Mouse (Mus musculus) ES-Bruce4 (cell line): Measurements from ENCODE around the gene Dbn1. TPM values are rescaled to one million over a fixed set of nuclear protein-coding genes. Genes with fewer than 3 reads are reported as not detected.

ENCODE experiments used
- H3K27ac ChIP-seq: 2 replicates; pipeline ENCODE4 v1.5.1; 2012; ENCODE audit warnings: low read length, inconsistent platforms; ENCODE audit not compliant: insufficient read depth
- H3K27me3 ChIP-seq: 2 replicates; pipeline ENCODE4 v1.6.1; 2012; ENCODE audit warnings: mild to moderate bottlenecking, low read length, inconsistent platforms; ENCODE audit not compliant: control insufficient read depth, poor library complexity, insufficient read depth, severe bottlenecking
- H3K36me3 ChIP-seq: 2 replicates; pipeline ENCODE4 v1.6.1; 2012; ENCODE audit warnings: inconsistent platforms, mild to moderate bottlenecking, low read length, moderate library complexity; ENCODE audit not compliant: control insufficient read depth, poor library complexity, insufficient read depth, severe bottlenecking
- H3K4me1 ChIP-seq: one replicate; pipeline ENCODE4 v1.8.1; 2011; ENCODE audit warnings: low read length; ENCODE audit not compliant: control insufficient read depth, insufficient read depth
- H3K4me3 ChIP-seq: 2 replicates; pipeline ENCODE4 v1.5.1; 2011; ENCODE audit warnings: low read depth, mild to moderate bottlenecking, low read length
- H3K9ac ChIP-seq: 2 replicates; pipeline ENCODE4 v1.6.1; 2012; ENCODE audit warnings: low read depth, mild to moderate bottlenecking, inconsistent platforms; ENCODE audit not compliant: poor library complexity, severe bottlenecking
- H3K9me3 ChIP-seq: replicated peaks from 2 replicates; pipeline ENCODE4 v1.6.1; 2012; ENCODE audit warnings: mild to moderate bottlenecking, low read length, inconsistent platforms; ENCODE audit not compliant: control insufficient read depth, poor library complexity, insufficient read depth, severe bottlenecking
- CTCF ChIP-seq: IDR thresholded peaks from one replicate; pipeline ENCODE4 v1.8.1; 2011; ENCODE audit warnings: low read depth, low read length
- EP300 ChIP-seq: IDR thresholded peaks from 2 replicates; pipeline ENCODE4 v1.6.1; 2011; ENCODE audit warnings: low read depth, low read length; ENCODE audit not compliant: insufficient read depth
- POLR2A ChIP-seq: IDR thresholded peaks from one replicate; pipeline ENCODE4 v1.8.1; 2011; ENCODE audit warnings: low read length; ENCODE audit not compliant: insufficient read depth
- polyA plus RNA-seq: library from polyadenylated mRNA; stranded (reverse); fragments of >200 nt; gene quantifications from 2 replicates; pipeline ENCODE4 v1.2.4, GENCODE M21; 2011; ENCODE audit warnings: low read depth; ENCODE audit not compliant: missing spikeins, insufficient read depth, insufficient read length

Dbn1 gene
- polyA plus RNA-seq, 1 experiment: 43.6 TPM

DNA sequence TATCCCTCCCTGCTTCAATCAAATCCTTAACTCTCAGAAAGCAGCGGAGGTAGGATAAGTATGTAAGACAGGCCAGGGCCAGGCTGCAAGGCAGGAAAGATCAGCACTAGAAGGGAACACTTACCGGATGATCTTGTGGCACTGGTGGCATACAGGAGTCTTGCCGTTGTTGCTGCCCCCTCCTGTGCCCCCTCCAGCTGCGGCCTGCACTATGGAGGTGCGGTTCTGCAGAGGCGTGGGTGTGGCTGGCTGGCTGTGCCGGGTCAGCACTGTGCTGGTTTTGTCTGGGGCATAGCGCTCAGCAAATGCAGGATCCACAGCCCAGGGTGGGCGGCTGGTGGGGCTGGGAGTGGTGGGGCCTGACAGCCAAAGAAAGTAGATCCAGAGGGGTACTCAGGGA, 17.9 kb upstream of the Dbn1 start:
- no peaks in the 10 kb centered on the region for H3K9me3 ChIP-seq
- no peak overlapping the region for H3K4me3 ChIP-seq
- H3K36me3 ChIP-seq: peaks cover 27% of the 10 kb centered on the region
- H3K4me1 ChIP-seq: no peaks in the 10 kb centered on the region
- TF ChIP-seq EP300: no peak
- TF ChIP-seq POLR2A: no peak
- no peak for TF ChIP-seq CTCF
- H3K9ac ChIP-seq: no peak overlapping the region
- H3K27me3 ChIP-seq: no peaks in the 10 kb centered on the region
- no peak overlapping the region for H3K27ac ChIP-seq

GRCm38 (mm10) chr13:55504390-55504789, 16.5 kb upstream of the Dbn1 start:
- Histone ChIP-seq H3K27ac (no peak overlapping the region), H3K4me1 (no peaks in the 10 kb centered on the region), H3K27me3 (no peaks in the 10 kb centered on the region), H3K4me3 (no peak overlapping the region), H3K9ac (no peak overlapping the region), H3K9me3 (no peaks in the 10 kb centered on the region), H3K36me3 (peaks cover 27% of the 10 kb centered on the region)
- TF ChIP-seq CTCF: no peak
- TF ChIP-seq EP300: no peak
- no peak for TF ChIP-seq POLR2A

GRCm38 (mm10) chr13:55502405-55502804, 14.5 kb upstream of the Dbn1 start:
- Histone ChIP-seq H3K9ac (no peak overlapping the region), H3K4me1 (no peaks in the 10 kb centered on the region), H3K36me3 (peaks cover 27% of the 10 kb centered on the region), H3K9me3 (no peaks in the 10 kb centered on the region), H3K4me3 (no peak overlapping the region), H3K27me3 (no peaks in the 10 kb centered on the region), H3K27ac (no peak overlapping the region)
- no peak for TF ChIP-seq POLR2A
- no peak for TF ChIP-seq EP300
- TF ChIP-seq CTCF: no peak

GRCm38 (mm10) chr13:55500575-55500974, 12.7 kb upstream of the Dbn1 start:
- Histone ChIP-seq H3K36me3 (peaks cover 20% of the 10 kb centered on the region), H3K4me3 (no peak overlapping the region), H3K27ac (no peak overlapping the region), H3K4me1 (no peaks in the 10 kb centered on the region), H3K9me3 (no peaks in the 10 kb centered on the region), H3K9ac (no peak overlapping the region), H3K27me3 (no peaks in the 10 kb centered on the region)
- TF ChIP-seq POLR2A: no peak
- TF ChIP-seq EP300: no peak
- TF ChIP-seq CTCF: no peak

DNA sequence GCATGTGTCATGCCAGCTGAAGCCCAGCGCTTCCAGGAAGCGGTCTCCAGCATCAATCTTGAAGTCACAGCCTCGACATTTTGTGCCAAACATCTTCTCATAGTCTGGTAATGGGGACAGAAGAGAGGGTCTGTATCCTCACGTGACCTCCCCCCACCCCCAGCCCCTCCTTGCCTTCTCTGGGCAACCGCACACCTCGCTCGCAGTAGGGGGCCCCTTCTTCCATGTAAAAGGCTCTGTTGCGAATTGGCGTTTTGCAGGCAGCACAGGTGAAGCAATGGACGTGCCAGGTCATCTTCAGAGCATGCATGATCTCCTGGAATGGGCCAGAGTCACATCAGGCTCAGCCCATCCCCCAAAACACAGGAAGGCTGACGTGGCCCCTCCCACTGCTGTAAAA, 11.0 kb upstream of the Dbn1 start:
- Histone ChIP-seq H3K27ac (no peak overlapping the region), H3K36me3 (peaks cover 13% of the 10 kb centered on the region), H3K9me3 (no peaks in the 10 kb centered on the region), H3K4me3 (no peak overlapping the region), H3K27me3 (no peaks in the 10 kb centered on the region), H3K9ac (no peak overlapping the region), H3K4me1 (no peaks in the 10 kb centered on the region)
- no peak for TF ChIP-seq POLR2A
- no peak for TF ChIP-seq CTCF
- no peak for TF ChIP-seq EP300

GRCm38 (mm10) chr13:55496661-55497060, 8.8 kb upstream of the Dbn1 start:
- H3K36me3 ChIP-seq: no peaks in the 10 kb centered on the region
- H3K9me3 ChIP-seq: no peaks in the 10 kb centered on the region
- H3K9ac ChIP-seq: no peak overlapping the region
- no peak overlapping the region for H3K27ac ChIP-seq
- no peak overlapping the region for H3K4me3 ChIP-seq
- no peaks in the 10 kb centered on the region for H3K27me3 ChIP-seq
- no peaks in the 10 kb centered on the region for H3K4me1 ChIP-seq
- TF ChIP-seq POLR2A (no peak), EP300 (no peak)
